9 mouse cellular contexts compared by ENCODE assay signal in the genomic region with DNA sequence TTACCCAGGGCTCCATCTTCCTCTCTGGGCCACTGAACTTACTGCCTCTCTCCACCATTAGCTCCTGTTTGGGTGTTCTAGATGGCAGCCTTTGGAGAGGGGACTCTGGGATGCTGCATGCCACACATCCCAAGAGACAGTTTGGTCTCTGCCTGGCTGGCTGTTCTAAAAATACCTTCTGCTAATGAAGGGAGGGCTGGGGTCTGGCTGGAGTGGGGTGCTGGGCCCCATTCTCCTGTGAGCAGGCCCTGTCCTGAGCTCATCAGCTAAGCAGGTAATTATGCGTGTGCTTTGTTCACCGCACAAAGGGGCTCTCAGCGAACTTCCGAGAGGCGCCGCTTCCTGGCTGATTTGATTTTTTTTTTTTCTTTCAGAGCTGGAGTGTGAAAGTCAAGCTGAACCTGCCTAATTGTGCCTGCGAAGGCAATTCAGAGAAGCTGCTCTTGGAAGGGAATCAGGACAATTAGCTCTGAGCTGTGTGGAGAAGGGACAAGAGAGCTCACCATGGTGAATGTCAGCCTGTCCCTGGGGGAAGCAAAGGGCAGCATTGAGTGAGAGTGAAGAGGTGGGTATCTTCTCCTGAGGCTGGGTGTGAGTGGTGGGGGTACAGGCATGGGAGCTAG. TPM values are rescaled to one million over a fixed set of nuclear protein-coding genes. Genes with fewer than 3 reads are reported as not detected.
DNase-seq lines count a peak whose midpoint lies in the region; ATAC-seq and TF ChIP-seq lines count a peak whose summit lies in the region.
"Had no signal": no experiment of that assay in that cellular context is flagged by ENCODE, and none has a peak within 500 bp of the region (broad histone marks: within the 10 kb centered on the region; RNA-seq: fewer than 3 reads in every experiment).

No protein-coding gene starts in this region.

- DNase-seq in cerebellum, adult 8-10 months, result peak; percentile 33
- no peak for DNase-seq in cerebellum, adult 11 months
- DNase-seq in adrenal gland, adult 2 months, result no peak
- DNase-seq in frontal cortex, postnatal 36 days (ENCODE audit: low spot score in 2 of 2), result no peak
- DNase-seq in layer of hippocampus, adult 9-11 months, result no peak

- H3K9me3 ChIP-seq in ES-Bruce4 (replicated peaks; ENCODE audit: control insufficient read depth, insufficient read depth, low read length, poor library complexity, severe bottlenecking), result no peaks in the 10 kb centered on the region
- no peaks in the 10 kb centered on the region for H3K9me3 ChIP-seq in embryonic facial prominence, embryonic 13.5 days
- no peaks in the 10 kb centered on the region for H3K9me3 ChIP-seq in limb, embryonic 12.5 days

- H3K27ac ChIP-seq in ES-Bruce4 (ENCODE audit: insufficient read depth, low read length), result peak overlapping the region; percentile 17
- H3K27ac ChIP-seq in embryonic facial prominence, embryonic 13.5 days, result 0 out of 2 replicates have a peak overlapping the region, but pooled peaks have one; percentile 48
- no peak overlapping the region for H3K27ac ChIP-seq in limb, embryonic 12.5 days

- no peaks in the 10 kb centered on the region for H3K4me1 ChIP-seq in ES-Bruce4 (ENCODE audit: control insufficient read depth, insufficient read depth, low read length)
- H3K4me1 ChIP-seq in embryonic facial prominence, embryonic 13.5 days, result peaks cover 12% of the 10 kb centered on the region
- H3K4me1 ChIP-seq in limb, embryonic 12.5 days (replicated peaks), result peaks cover 6% of the 10 kb centered on the region; the same call in 1 of the 2 replicates

- no peak for TF ChIP-seq CTCF in ES-Bruce4 (IDR thresholded peaks at IDR 0.05; ENCODE audit: low read depth, low read length)

- H3K9ac ChIP-seq in ES-Bruce4 (ENCODE audit: low read depth, poor library complexity, severe bottlenecking), result peak overlapping the region; percentile 25
- peak overlapping the region; percentile 36; the same call in 1 of the 2 replicates for H3K9ac ChIP-seq in embryonic facial prominence, embryonic 13.5 days
- H3K9ac ChIP-seq in limb, embryonic 12.5 days (replicated peaks), result no peak overlapping the region

- ATAC-seq in embryonic facial prominence, embryonic 13.5 days (ENCODE audit: insufficient number of reproducible peaks, insufficient read depth, low FRiP score, low TSS enrichment, low read depth), result no peak
- no peak for ATAC-seq in limb, embryonic 12.5 days (ENCODE audit: insufficient number of reproducible peaks, insufficient read depth, low FRiP score, low TSS enrichment, low read depth)

- H3K36me3 ChIP-seq in ES-Bruce4 (ENCODE audit: control insufficient read depth, insufficient read depth, low read length, poor library complexity, severe bottlenecking), result no peaks in the 10 kb centered on the region
- H3K36me3 ChIP-seq in embryonic facial prominence, embryonic 13.5 days, result no peaks in the 10 kb centered on the region
- no peaks in the 10 kb centered on the region for H3K36me3 ChIP-seq in limb, embryonic 12.5 days

- peak overlapping the region; percentile 12; the same call in 1 of the 2 replicates for H3K4me3 ChIP-seq in ES-Bruce4 (ENCODE audit: low read depth, low read length)
- H3K4me3 ChIP-seq in embryonic facial prominence, embryonic 13.5 days, result no peak overlapping the region
- H3K4me3 ChIP-seq in limb, embryonic 12.5 days (replicated peaks), result no peak overlapping the region
- H3K4me3 ChIP-seq: erythroblast, embryonic 14.5 days had no signal

- TF ChIP-seq POLR2A in ES-Bruce4 (IDR thresholded peaks at IDR 0.05; ENCODE audit: insufficient read depth, low read length), result no peak

- H3K27me3 ChIP-seq in ES-Bruce4 (ENCODE audit: control insufficient read depth, insufficient read depth, low read length, poor library complexity, severe bottlenecking), result no peaks in the 10 kb centered on the region
- no peaks in the 10 kb centered on the region for H3K27me3 ChIP-seq in embryonic facial prominence, embryonic 13.5 days
- no peaks in the 10 kb centered on the region for H3K27me3 ChIP-seq in limb, embryonic 12.5 days

- 13% methylated on average over 7 of the region's 7 CpGs for WGBS in embryonic facial prominence, embryonic 13.5 days
- WGBS in limb, embryonic 12.5 days, result 25% methylated on average over 7 of the region's 7 CpGs

- 0 out of 2 replicates have a peak, but pooled peaks have one; percentile 36 for TF ChIP-seq EP300 in ES-Bruce4 (IDR thresholded peaks at IDR 0.05; ENCODE audit: insufficient read depth, low read depth, low read length)

- H3K4me2 ChIP-seq in embryonic facial prominence, embryonic 13.5 days, result peak overlapping the region; percentile 44
- peak overlapping the region; percentile 29 for H3K4me2 ChIP-seq in limb, embryonic 12.5 days

RNA-seq across cellular contexts. Expression of a gene that starts 12.9 kb away (rescaled TPM):
- 628 and 653 TPM in 2 replicates for polyA plus RNA-seq in ES-Bruce4 (2011; ENCODE audit: insufficient read depth, insufficient read length, low read depth, missing spikeins)
- polyA plus RNA-seq in embryonic facial prominence, embryonic 13.5 days (2015; fragmentation: Nextera tagmentation; extraction: Ambion mirVana), result 186 and 193 TPM in 2 replicates
- 245 and 254 TPM in 2 replicates for polyA plus RNA-seq in limb, embryonic 12.5 days (2016; fragmentation: Nextera tagmentation; extraction: Ambion mirVana)
- 100 to 1,000 TPM; 348 to 514 TPM for total RNA-seq in adrenal gland, adult 2 months (2021)
- 52.6 and 66.4 TPM in 2 replicates for polyA plus RNA-seq in adrenal gland, adult 2 months (2012; rRNA removed)
